Mouse (Mus musculus): ENCODE results near the gene Selenom.

Selenom gene

GRCm38 (mm10) chr11:3531634-3532033, 17.1 kb downstream of the Selenom start:
- DNase-seq = no peak

DNA sequence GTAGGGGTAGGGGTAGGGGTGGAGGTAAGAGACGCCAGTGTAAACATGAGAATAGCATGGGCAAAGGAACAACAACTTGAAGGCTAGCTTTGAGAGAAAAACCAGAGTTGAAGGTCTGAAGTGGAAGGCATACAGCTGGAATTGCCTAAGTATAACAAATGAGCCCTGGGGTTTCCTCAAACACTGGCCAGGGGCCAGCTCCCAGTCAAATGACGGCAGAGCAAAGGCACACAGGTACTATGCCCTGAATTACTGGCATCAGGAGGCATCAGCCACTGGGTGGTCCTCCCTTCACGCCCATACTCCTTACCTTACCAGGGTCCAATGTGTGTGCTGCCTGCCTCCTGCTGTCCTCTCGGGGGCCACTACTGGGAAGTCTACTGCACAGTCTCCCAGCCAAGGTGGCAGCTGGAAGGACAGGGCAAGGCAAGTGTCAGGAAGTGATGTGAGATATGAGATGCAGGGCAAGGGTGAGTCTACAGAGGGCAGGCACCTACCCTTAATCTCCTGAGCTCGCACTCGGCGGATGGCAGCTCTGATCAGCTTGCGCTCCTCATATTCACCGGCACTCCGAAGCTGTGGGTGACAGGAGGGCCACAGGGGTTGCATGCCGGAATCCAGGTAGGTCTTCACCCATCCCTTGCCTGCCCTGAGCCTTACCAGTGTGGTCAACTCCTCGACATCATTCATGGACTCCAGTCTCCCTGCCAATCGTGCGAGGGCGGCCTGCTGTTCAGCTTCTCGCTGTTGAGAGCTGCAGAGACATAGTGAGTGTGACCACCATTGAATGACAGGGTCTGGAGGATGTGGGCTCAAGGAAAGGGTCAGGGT, 17.8 kb downstream of the Selenom start:
- DNase-seq = no peak

DNA sequence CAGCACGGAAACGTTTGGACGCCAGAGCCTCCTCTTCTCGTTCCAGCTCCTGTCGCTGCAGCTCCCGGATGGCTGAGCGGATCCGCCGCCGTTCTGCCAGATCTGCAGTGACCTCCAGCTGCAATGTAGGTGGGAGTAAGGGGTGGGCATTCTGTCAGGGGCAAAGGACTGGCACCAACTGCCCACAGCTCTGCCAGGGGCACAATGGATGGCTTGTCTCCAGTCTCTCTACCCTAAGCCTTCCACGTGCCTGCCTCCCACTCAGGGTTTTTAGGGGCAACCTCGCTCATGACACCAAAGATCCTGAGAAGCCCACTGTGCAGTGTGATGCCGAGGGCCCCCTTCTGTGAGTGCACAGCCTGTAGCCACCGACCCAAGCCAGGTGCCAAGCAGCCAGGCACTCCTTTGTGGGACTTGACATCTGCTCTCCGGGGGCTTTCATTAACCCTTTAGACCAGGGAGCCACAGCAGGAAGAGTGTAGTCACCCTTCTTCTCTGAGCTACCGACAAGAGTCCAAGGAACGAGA, 19.0 kb downstream of the Selenom start:
- no peak for DNase-seq

DNA sequence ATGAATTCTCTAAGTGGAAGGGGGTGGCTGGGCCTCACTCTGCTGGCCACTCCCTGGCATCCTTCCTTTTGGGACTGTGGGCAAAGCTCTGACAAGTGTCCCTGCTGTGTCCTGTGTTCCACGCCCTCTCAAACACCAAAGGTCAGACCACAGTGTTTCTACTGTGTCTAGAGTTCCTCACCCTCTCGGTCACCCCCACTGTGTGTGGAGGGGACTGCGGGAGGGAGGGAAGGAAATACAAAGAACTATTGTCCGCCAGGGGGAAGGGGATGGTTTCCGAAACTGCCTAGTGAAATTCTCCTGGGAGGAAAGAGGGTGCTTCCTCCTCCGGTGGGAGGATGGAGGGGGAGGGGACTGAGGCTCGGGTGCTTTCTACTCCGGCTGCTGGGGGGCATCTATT, 20.5 kb downstream of the Selenom start:
- DNase-seq = no peak

GRCm38 (mm10) chr11:3535406-3535986, 21.0 kb downstream of the Selenom start:
- DNase-seq = peak; percentile 96 to 97

DNA sequence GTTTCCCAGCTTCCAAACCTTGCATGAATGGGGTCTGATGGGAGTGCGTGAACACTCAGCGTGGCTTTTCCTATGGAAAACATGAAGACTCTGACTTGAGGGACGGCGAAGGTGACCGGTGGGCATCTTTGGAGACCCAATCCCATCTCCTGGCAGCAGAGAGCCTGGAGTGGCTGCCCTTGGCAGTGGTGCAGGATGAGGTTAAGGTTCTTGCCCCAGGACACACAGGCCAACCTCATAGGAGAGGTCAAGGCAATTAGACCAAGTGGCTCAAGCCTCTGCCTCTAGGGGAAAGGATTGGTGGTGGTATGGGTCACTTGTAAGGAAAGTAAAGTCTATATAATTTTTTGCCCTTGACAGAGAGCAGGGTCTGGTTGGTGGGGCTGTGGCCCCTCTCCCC, 21.6 kb downstream of the Selenom start:
- no peak for DNase-seq

DNA sequence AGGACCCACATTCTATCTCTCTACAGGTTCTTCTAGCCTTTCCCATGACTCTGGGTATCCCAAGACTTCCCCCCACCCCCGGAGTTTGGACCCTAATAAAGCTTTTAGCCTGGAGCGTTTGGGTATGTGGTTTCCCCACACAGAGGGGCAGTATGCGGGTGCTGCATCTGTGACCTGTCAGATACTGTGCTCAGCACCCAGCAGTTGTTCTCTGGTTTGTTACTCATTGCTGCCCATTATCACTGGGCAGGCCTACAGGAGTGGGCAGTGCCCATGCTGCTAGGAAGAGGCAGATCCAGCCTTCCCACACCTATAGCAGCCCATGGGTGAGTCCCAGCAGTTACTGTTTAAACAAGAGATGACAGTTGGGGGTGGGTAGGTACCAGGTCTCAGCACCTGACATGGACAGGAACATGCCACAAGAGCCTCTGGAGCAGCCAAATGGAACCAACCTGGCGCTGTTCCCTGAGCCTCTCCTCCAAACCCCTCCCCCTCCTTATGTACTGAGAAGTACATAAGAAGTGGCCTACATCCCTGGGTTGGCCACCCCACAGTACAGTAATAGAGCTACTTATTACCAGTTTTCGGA, 22.4 kb downstream of the Selenom start:
- peak in 1 of 2 experiments; percentile 59 for DNase-seq

GRCm38 (mm10) chr11:3537711-3538110, 23.2 kb downstream of the Selenom start:
- no peak for DNase-seq

DNA sequence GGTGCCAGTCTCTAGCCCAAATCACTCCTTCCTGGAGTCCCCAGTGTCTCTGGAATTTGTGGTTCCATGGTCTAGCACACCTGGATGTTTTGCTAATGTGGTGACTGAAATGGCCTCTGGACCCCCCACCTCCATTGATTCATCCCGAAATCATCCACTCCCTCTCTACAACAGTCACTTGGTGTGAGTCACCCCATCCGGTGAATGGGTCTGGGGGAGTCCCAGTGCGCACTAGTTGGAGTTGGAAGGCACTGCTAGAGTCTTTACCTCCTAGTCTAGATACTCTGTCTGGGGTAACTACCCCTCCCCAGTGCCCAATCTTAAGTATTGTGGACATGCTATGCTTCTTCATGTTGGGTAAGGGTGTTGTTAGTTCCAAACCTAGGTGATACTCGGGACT, 23.9 kb downstream of the Selenom start:
- no peak for DNase-seq

DNA sequence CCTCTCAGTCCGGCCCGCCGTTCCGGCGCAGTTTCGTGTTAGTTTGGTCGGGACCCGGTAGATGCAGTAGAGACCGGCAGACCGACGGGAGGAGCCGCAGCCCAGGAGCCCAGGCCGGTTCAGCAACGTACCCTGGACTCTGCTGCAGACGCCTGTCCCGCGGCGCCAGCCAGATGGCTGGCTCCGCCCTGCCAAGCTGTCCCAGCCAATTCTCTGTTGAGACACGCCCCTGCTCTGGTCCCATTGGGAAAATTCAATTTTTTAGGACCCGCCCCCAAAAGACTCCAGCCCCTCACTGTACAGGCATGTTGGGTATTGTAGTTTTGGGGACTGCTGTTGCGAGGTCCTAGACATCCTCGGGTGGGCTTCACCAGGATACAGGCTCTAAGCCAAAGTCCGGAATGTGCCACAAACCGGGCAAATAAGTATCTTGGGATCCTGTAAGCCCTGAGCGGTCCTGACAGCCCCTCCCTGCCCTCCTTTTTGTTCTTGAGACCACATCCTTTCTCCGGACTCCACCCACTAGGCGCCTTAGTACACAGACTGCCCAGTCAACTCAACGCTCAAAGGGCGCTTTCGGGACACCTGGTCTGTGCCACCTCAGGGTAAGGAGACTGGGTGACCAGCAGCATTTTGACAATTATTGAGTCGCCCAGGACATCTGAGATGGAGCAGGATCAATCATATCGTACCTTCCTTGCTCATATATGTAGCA, 24.8 kb downstream of the Selenom start:
- peak; percentile 93 to 96 for DNase-seq

DNA sequence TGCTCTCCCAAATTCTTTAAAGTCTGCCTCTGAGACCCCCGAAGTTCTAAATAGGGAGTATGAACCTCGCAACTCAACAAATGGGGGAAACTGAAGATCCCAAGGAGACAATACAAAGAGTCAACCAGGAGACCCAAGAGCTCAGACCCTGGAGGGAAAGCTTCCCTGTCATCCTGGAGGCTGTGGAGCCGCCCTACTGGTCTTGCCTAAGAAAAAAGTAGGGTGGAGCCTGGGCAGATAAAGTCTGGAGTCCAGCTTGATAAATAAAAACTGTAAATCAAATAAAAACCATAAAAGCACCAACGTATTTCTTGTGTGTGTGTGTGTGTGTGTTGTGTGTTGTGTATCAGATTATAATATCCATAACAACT, 25.3 kb downstream of the Selenom start:
- no peak for DNase-seq

DNA sequence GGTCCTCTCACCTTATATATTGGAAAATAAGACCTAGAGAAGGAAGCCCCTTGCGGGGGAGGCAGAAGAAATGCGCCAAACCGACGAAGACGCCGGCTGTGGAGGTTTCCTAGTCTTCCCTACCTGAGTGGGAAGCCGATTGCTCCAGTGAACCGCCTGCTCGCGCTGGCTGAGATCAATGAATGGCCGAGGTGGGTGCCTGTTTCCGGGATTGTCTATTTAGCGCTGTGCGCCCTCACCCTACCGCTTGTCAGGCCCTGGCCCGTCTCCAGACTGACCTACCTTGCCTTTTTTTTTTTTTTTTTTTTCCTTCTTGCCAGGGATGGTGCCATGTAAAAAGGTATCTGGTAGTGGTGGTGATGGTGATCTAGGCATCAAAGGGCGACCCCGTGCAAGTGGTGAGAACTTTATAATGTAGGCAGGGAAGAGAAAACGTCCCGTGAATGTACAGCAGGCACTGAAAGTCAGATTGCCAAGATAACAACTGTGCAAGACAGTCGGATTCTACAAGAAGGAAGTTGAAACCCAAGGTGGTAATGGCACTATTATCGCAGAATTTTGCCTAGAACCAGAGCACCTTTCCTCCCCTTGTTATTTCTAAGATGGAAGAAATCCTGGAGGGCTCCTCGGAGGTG, 26.1 kb downstream of the Selenom start, which contains the start of gene Smtn:
Gene Smtn, minus strand, starts transcription at position 162 of the 635 bp plus-strand sequence.
- no peak for DNase-seq

GRCm38 (mm10) chr11:3541932-3542331, 27.4 kb downstream of the Selenom start:
- peak in 1 of 2 experiments; percentile 64 for DNase-seq

DNA sequence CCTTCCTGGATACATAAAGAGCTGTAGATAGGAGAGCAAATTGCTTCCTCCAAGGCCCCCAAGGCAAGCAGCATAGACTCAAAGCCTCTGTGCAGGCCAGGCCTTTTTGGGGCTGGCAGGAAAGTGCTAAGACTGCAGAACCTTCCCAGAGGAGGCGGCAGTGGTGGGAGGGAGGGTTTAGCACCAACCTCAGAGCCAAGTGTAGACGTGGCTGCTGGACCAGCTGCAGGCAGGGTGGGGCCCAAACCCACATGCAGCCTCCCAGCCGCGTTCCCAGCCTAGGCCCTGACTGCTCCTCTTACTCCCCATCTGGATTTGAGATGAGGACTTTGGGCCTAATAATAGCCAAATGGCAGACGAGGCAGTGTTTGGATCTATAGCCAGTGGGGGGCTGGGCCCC, 28.5 kb downstream of the Selenom start:
- DNase-seq = peak; percentile 65 to 83

DNA sequence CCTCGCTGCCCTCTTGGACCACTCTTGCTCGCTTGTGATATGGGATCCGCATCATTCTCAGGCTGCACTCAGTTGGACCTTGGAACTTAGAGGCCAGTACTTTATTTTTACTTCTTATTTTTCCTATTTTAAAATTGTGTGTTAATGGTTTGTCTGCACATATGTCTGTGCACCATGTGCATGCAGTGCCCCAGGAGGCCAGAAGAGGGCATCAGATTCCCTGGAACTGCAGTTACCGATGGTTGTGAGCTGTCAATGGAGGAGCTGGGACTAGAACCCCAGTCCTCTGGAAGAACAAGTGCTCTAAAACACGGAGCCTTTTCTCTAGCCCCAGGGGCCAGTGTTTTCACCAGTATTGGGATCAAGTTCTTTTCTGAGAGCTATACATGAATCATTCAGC, 29.9 kb downstream of the Selenom start:
- no peak for DNase-seq

DNA sequence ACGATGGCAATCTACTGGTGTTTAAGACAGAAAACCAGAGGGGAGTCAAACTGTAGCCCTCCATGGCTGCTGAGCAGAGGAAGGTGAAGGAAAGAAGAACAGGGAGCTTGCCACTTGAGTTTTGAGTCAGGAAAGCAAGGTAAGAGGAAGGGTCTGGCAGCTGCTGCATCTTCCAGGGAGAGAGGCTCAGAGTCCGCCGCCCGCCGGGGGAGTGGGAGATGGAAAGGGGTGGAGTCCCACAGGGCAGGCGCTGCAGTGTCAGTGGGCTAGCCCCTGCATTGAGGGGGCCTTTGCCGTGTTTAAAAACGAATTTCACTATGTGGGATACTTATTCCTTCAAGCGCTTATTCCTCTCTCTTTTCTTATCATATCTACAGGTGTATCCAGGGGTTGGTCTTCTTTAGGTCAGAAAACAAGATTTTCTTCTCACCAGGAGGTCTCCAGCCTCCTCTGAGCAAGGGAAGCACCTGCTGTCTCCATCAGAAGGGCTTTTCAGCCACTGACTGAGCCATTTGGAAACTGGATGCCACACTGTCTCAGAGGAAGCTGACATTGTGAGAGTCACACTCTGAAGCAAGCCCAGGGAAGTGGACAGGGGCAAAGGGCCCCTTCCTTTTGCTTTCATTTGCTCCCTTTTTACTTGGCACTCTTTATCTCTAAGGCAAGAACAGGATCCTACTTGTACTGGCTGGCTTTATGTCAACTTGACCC, 31.2 kb downstream of the Selenom start:
- no peak for DNase-seq

GRCm38 (mm10) chr11:3546242-3546562, 31.7 kb downstream of the Selenom start:
- DNase-seq = no peak

- DNase-seq = no peak
Measured at GRCm38 (mm10) chr11:3547047-3547446, 32.6 kb downstream of the Selenom start.

DNA sequence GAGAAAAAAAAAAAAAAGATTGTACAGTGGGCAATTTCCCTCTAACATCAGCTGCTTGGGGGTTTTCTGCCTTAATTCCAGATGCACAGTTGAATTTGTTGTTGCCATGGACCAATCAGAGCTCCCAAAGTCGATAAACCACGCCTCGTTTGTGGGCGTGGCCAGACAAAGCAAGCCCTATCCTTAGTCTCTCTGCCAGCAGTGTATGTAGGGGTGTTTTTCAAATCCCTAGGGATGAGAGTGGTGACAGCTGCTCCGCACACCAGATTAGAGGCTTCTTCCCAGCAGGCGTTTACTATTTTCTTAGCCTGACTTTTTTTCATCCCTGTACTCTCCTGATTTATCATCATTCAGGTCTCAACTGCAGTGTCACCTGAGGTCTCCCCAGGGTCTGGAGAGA, 33.5 kb downstream of the Selenom start:
- peak in 1 of 2 experiments; percentile 67 for DNase-seq

DNA sequence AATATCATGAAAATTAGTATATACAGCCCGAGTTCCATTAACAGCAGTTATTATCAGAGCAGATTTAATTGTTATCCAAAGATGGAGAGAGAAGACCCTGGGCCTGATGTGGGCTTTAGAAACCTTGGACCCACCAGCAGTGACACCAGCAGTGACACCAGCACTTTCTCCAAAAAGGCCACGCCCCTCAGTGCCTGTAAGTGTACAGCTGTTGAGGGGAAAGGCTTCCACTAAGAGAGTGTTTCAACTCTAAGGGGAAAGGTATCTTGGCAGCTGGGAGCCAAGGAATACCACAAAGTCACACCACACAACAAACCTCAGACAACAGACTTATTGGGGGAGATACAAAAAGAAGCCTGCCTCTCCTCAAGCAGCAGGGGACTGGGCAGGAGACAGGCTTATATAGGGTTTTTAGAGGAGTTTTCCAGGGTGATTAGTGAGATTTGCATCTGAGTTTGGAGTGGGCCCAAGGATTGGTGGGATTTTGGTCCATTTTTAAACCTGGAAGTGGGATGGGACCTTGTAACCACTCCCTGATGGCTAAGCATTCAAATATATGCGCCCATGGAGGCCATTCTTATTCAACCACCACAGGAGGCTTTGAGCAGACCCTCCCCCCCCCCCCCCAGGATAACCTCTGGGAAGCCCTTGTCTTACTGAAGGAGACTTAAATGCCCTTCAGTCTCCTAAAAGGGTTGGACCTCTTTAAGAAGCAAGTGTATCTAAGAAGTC, 34.2 kb downstream of the Selenom start:
- DNase-seq = no peak

DNA sequence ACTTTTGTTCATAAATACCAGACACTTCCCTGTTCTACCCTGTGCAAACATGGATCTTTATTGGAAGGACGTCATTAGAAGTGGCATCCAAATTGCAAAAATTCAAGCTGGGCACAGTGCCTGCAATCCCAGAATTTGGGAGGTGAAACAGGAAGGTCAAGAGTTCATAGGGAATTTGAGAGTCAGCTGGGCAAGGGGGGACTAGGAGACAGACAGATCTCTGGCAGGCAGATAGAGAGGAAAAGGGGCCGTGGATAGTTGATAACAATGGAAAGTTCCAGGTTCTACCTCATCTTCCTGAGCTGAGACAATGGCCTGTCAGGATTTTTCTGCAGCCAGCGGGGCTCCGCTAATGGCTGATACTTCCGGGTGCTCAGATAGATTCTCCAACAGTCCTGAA, 35.3 kb downstream of the Selenom start:
- peak in 1 of 2 experiments; percentile 53 for DNase-seq
